Mouse (Mus musculus) megakaryocyte, embryonic 14.5 days (primary cell): ENCODE measurements at regions not wholly inside any gene's neighbourhood (a gene's known extent, or its start where the extent isn't known, plus 50 kb on each side); places are given as distances from the start of the nearest gene placed in this dataset.
"Not testable (repeated sequence)": the region's sequence is repeated elsewhere in the genome, so short reads cannot be mapped to it uniquely, and the experiment has no call there.

Source experiments
- FLI1 ChIP-seq: IDR thresholded peaks from 2 replicates; pipeline ENCODE4 v1.6.1; 2012; ENCODE audit warnings: low read length, inconsistent platforms, mixed read lengths
- GATA1 ChIP-seq: IDR thresholded peaks from 3 replicates; pipeline ENCODE4 v1.6.1; 2012; ENCODE audit warnings: mixed read lengths, low read length, inconsistent platforms, borderline replicate concordance

- not testable (repeated sequence) for TF ChIP-seq GATA1, FLI1
Measured at GRCm38 (mm10) chr3:6135754-6136153, 385.1 kb downstream of the Gm8797 start.
